Mouse (Mus musculus): ENCODE measurements at regions not wholly inside any gene's neighbourhood (a gene's known extent, or its start where the extent isn't known, plus 50 kb on each side); places are given as distances from the start of the nearest gene placed in this dataset.

GRCm38 (mm10) chr19:56653292-56653691 is 68.7 kb upstream of the Adrb1 start:
- Histone ChIP-seq H3K27me3 (0 out of 2 replicates have a peak, but pooled peaks cover 3% of the 10 kb centered on the region), H3K27ac (0 out of 2 replicates have a peak overlapping the region, but pooled peaks have one; percentile 6), H3K4me3 (no peak overlapping the region), H3K4me2 (peak overlapping the region; percentile 47; the same call in 1 of the 2 replicates), H3K9me3 (replicated peaks) (no peaks in the 10 kb centered on the region), H3K36me3 (ENCODE audit: poor library complexity, severe bottlenecking) (no peaks in the 10 kb centered on the region), H3K4me1 (peaks cover 17% of the 10 kb centered on the region), H3K9ac (no peak overlapping the region)
- 51% methylated on average over 9 of the region's 9 CpGs for WGBS
- no peak for ATAC-seq

- 89% methylated on average over 9 of the region's 9 CpGs for WGBS
- H3K27me3 ChIP-seq, result 0 out of 2 replicates have a peak, but pooled peaks cover 3% of the 10 kb centered on the region
- H3K9me3 ChIP-seq (replicated peaks), result no peaks in the 10 kb centered on the region
Observed at GRCm38 (mm10) chr19:56655330-56655729, 66.7 kb upstream of the Adrb1 start.

GRCm38 (mm10) chr19:56660566-56661199 is 61.3 kb upstream of the Adrb1 start:
- H3K9ac ChIP-seq, result no peak overlapping the region
- no peak overlapping the region for H3K4me2 ChIP-seq
- no peak overlapping the region for H3K4me3 ChIP-seq
- H3K27me3 ChIP-seq, result no peaks in the 10 kb centered on the region
- ATAC-seq, result no peak
- H3K27ac ChIP-seq, result no peak overlapping the region
- H3K36me3 ChIP-seq (ENCODE audit: poor library complexity, severe bottlenecking), result no peaks in the 10 kb centered on the region
- no peaks in the 10 kb centered on the region for H3K9me3 ChIP-seq (replicated peaks)
- WGBS, result 63% methylated on average over 4 of the region's 4 CpGs
- H3K4me1 ChIP-seq, result no peaks in the 10 kb centered on the region

More at GRCm38 (mm10) chr19:56655330-56655729, 66.7 kb upstream of the Adrb1 start:
- Histone ChIP-seq H3K9ac (no peak overlapping the region), H3K4me1 (peaks cover 17% of the 10 kb centered on the region), H3K27ac (no peak overlapping the region), H3K4me3 (no peak overlapping the region), H3K4me2 (no peak overlapping the region), H3K36me3 (ENCODE audit: poor library complexity, severe bottlenecking) (no peaks in the 10 kb centered on the region)
- ATAC-seq, result no peak

GRCm38 (mm10) chr19:56663474-56664227 is 58.3 kb upstream of the Adrb1 start:
- Histone ChIP-seq H3K36me3 (ENCODE audit: poor library complexity, severe bottlenecking) (no peaks in the 10 kb centered on the region), H3K27me3 (no peaks in the 10 kb centered on the region), H3K9ac (no peak overlapping the region), H3K27ac (no peak overlapping the region), H3K4me3 (no peak overlapping the region), H3K4me2 (no peak overlapping the region), H3K9me3 (replicated peaks) (no peaks in the 10 kb centered on the region), H3K4me1 (no peaks in the 10 kb centered on the region)
- WGBS, result 55% methylated on average over 10 of the region's 10 CpGs
- ATAC-seq, result no peak

GRCm38 (mm10) chr19:56664307-56664775 is 57.7 kb upstream of the Adrb1 start:
- H3K4me1 ChIP-seq, result no peaks in the 10 kb centered on the region
- no peaks in the 10 kb centered on the region for H3K9me3 ChIP-seq (replicated peaks)
- no peak overlapping the region for H3K9ac ChIP-seq
- 81% methylated on average over 10 of the region's 10 CpGs for WGBS
- no peak; the same call in 1 of the 2 replicates for ATAC-seq
- H3K4me3 ChIP-seq, result no peak overlapping the region
- no peak overlapping the region for H3K4me2 ChIP-seq
- no peak overlapping the region for H3K27ac ChIP-seq
- H3K27me3 ChIP-seq, result no peaks in the 10 kb centered on the region
- no peaks in the 10 kb centered on the region for H3K36me3 ChIP-seq (ENCODE audit: poor library complexity, severe bottlenecking)

GRCm38 (mm10) chr19:56664944-56665663 is 56.9 kb upstream of the Adrb1 start:
- H3K27ac ChIP-seq, result no peak overlapping the region
- no peak overlapping the region for H3K4me3 ChIP-seq
- 80% methylated on average over 7 of the region's 7 CpGs for whole genome bisulfite sequencing

GRCm38 (mm10) chr19:56665972-56666371 is 56.0 kb upstream of the Adrb1 start:
- no peaks in the 10 kb centered on the region for H3K9me3 ChIP-seq (replicated peaks)
- no peak overlapping the region for H3K27ac ChIP-seq
- H3K4me1 ChIP-seq, result no peaks in the 10 kb centered on the region
- H3K4me2 ChIP-seq, result no peak overlapping the region
- H3K36me3 ChIP-seq (ENCODE audit: poor library complexity, severe bottlenecking), result no peaks in the 10 kb centered on the region
- 69% methylated on average over 1 of the region's 1 CpGs for WGBS
- no peak for ATAC-seq
- H3K4me3 ChIP-seq, result no peak overlapping the region
- no peaks in the 10 kb centered on the region for H3K27me3 ChIP-seq
- H3K9ac ChIP-seq, result no peak overlapping the region

More at GRCm38 (mm10) chr19:56664944-56665663, 56.9 kb upstream of the Adrb1 start:
- ATAC-seq, result no peak
- no peaks in the 10 kb centered on the region for H3K9me3 ChIP-seq (replicated peaks)
- H3K4me2 ChIP-seq, result no peak overlapping the region
- H3K27me3 ChIP-seq, result no peaks in the 10 kb centered on the region
- H3K9ac ChIP-seq, result no peak overlapping the region
- no peaks in the 10 kb centered on the region for H3K4me1 ChIP-seq
- H3K36me3 ChIP-seq (ENCODE audit: poor library complexity, severe bottlenecking), result no peaks in the 10 kb centered on the region

GRCm38 (mm10) chr19:56667903-56668302 is 54.1 kb upstream of the Adrb1 start:
- no peak overlapping the region for H3K27ac ChIP-seq
- H3K9ac ChIP-seq, result no peak overlapping the region
- no peaks in the 10 kb centered on the region for H3K4me1 ChIP-seq
- H3K36me3 ChIP-seq (ENCODE audit: poor library complexity, severe bottlenecking), result no peaks in the 10 kb centered on the region
- H3K27me3 ChIP-seq, result no peaks in the 10 kb centered on the region
- H3K9me3 ChIP-seq (replicated peaks), result no peaks in the 10 kb centered on the region
- no peak overlapping the region for H3K4me2 ChIP-seq
- 94% methylated on average over 2 of the region's 2 CpGs for WGBS
- ATAC-seq, result no peak
- no peak overlapping the region for H3K4me3 ChIP-seq

GRCm38 (mm10) chr19:56668991-56669390 is 53.0 kb upstream of the Adrb1 start:
- no peak for ATAC-seq
- Histone ChIP-seq H3K27ac (no peak overlapping the region), H3K27me3 (no peaks in the 10 kb centered on the region), H3K9ac (no peak overlapping the region), H3K36me3 (ENCODE audit: poor library complexity, severe bottlenecking) (no peaks in the 10 kb centered on the region), H3K4me2 (no peak overlapping the region), H3K4me3 (no peak overlapping the region), H3K4me1 (no peaks in the 10 kb centered on the region), H3K9me3 (replicated peaks) (no peaks in the 10 kb centered on the region)
- 77% methylated on average over 7 of the region's 7 CpGs for WGBS

- WGBS, result 81% methylated on average over 7 of the region's 7 CpGs
Observed at GRCm38 (mm10) chr19:56669468-56669867, 52.5 kb upstream of the Adrb1 start.

More at GRCm38 (mm10) chr19:56669468-56669867, 52.5 kb upstream of the Adrb1 start:
- Histone ChIP-seq H3K4me1 (no peaks in the 10 kb centered on the region), H3K4me2 (no peak overlapping the region), H3K27ac (no peak overlapping the region), H3K4me3 (no peak overlapping the region), H3K36me3 (ENCODE audit: poor library complexity, severe bottlenecking) (no peaks in the 10 kb centered on the region), H3K9ac (no peak overlapping the region), H3K9me3 (replicated peaks) (no peaks in the 10 kb centered on the region), H3K27me3 (no peaks in the 10 kb centered on the region)
- ATAC-seq, result no peak
